Mouse (Mus musculus) thymus, postnatal 14 days (tissue): ENCODE results near the gene Olfr725.

Source experiments
- DNase-seq: peaks from one replicate; pipeline ENCODE4 v3.0.0; 2021

The Olfr725 gene

GRCm38 (mm10) chr14:50040275-50040674 lies at the start of gene Olfr725:
Gene Olfr725 (minus strand): TSS chr14:50040375.
- no peak for DNase-seq

DNA sequence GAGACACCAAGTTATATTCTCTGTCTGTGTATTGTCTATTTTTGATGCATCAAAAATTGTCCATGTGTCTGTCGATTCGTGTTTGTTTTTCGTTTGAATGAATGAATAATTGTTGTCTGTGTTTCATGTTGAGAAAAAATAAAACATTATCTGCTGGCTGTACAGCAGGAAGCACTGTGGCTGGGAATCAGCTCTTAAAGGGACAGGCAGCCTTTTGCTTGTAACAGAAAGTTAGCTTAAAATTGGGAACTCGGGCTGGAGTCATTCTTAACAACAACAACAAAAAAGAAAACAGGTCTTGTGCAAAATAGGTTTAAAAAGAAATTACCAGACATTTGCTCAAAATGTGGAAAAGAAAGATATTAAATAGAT lies 22.5 kb upstream of the Olfr725 start:
- no peak for DNase-seq

- peak; percentile 42 for DNase-seq
These were observed 22.0 kb upstream of the Olfr725 start for GRCm38 (mm10) chr14:50061955-50062732.

DNA sequence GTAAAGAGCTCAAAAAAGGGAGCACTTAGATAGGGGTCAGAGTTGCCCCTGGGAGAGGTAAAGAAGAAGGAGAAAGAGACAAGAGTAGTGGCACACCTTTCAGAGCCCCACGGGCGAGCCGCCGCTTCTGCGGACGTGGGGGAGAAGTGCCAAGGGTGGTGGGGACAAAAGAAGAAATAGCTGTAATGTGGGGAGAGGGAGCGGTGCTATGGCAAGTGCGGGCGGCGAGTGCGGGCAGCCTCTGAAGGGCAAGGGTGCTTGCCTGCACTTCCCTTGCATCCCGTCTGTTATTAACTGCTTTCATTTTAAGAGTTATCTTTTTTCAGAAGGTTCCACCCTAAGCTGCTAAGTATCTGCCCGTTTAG lies 21.4 kb upstream of the Olfr725 start:
- DNase-seq: peak; percentile 6

DNA sequence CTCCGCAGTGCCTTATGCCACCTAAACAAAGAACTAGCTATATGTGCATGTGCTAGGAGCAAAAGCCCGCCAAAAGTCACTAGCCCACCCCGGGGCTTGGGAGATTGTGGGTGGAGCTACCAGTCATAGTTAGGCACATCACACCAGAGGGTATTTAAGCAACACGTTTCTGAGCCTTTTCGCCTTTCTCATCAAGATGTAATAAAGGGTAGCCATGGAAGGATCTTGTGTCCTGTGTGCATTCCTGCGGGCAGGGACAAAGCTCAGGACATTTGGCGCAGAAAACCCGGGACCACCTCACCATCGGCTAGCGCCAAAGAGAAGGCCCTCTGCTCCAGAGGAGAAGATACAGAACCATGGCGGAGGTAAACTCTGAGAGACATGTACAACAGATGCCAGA lies 21.0 kb upstream of the Olfr725 start:
- peak; percentile 10 for DNase-seq

- no peak for DNase-seq
These were observed 8.1 kb downstream of the Olfr725 start for GRCm38 (mm10) chr14:50032041-50032440.

GRCm38 (mm10) chr14:50031356-50031755 lies 8.8 kb downstream of the Olfr725 start:
- no peak for DNase-seq

DNA sequence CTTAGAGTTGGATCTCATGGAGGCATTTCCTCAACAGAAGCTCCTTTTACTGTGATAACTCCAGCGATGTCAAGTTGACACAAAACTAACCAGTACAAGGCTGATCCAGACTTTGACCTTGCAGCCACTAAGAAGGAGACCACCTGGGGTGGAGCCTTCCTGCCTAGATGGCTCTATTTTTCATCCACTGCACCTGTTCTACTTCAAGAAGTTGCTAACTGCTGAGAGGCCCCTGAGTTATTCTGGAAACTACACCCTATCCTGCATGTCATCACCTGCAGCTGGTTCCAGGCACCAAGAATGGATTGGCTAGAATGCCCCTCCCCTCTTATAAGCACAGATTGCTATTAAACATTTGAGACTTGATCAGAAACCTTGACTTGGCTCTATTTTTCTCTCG lies 13.8 kb downstream of the Olfr725 start:
- DNase-seq: no peak
